Comparison of ENCODE assay signal across 8 mouse cellular contexts in the genomic region with DNA sequence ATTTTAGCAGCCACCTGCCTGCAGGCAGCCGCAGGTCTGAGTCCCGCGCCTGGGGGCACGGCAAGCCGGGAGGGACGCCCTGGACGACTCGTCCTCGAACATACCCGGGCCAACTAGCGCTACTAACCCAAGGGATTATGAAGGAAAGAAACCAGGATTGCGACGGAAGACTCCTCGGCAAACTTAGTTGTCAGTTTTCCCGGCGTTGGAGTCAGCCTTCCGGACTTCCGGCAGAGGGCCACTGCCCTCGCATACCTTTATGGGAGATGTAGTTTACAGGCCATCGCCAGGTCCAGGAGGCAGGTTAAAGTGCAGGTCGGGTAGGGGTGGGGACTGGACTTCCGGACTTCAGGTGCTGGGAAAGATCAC. TPM values are rescaled to one million over a fixed set of nuclear protein-coding genes. Genes with fewer than 3 reads are reported as not detected.
DNase-seq lines count a peak whose midpoint lies in the region; ATAC-seq lines count a peak whose summit lies in the region.

A gene (minus strand): TSS at position 282 of the 369 bp plus-strand sequence.

- H3K27me3 ChIP-seq in forebrain, embryonic 14.5 days (replicated peaks; ENCODE audit: control insufficient read depth, insufficient read depth, low read length) = no peaks in the 10 kb centered on the region
- no peaks in the 10 kb centered on the region for H3K27me3 ChIP-seq in liver, embryonic 15.5 days
- H3K27me3 ChIP-seq in neural tube, embryonic 12.5 days (replicated peaks) = no peaks in the 10 kb centered on the region

- H3K4me3 ChIP-seq in forebrain, embryonic 14.5 days (ENCODE audit: low read depth, low read length) = peak within 1 kb of the TSS; percentile 69
- H3K4me3 ChIP-seq in liver, embryonic 15.5 days (replicated peaks) = peak within 1 kb of the TSS; percentile 71
- peak within 1 kb of the TSS; percentile 55 for H3K4me3 ChIP-seq in neural tube, embryonic 12.5 days

- no peak within 1 kb of the TSS; the same call in 1 of the 2 replicates for H3K27ac ChIP-seq in forebrain, embryonic 14.5 days (ENCODE audit: low read depth, low read length)
- peak within 1 kb of the TSS; percentile 64 for H3K27ac ChIP-seq in liver, embryonic 15.5 days (replicated peaks)
- no peak within 1 kb of the TSS for H3K27ac ChIP-seq in neural tube, embryonic 12.5 days

- 0% methylated on average over 22 of the region's 22 CpGs for WGBS in forebrain, embryonic 14.5 days
- under 1% methylated on average over 22 of the region's 22 CpGs for WGBS in large intestine, adult 2 months
- WGBS in liver, embryonic 15.5 days (ENCODE audit: insufficient replicate concordance) = under 1% methylated on average over 22 of the region's 22 CpGs
- WGBS in neural tube, embryonic 12.5 days = under 1% methylated on average over 22 of the region's 22 CpGs

- peak within 1 kb of the TSS; percentile 65 for H3K9ac ChIP-seq in forebrain, embryonic 14.5 days (ENCODE audit: low read length)
- H3K9ac ChIP-seq in liver, embryonic 15.5 days = peak within 1 kb of the TSS; percentile 62
- peak within 1 kb of the TSS; percentile 51 for H3K9ac ChIP-seq in neural tube, embryonic 12.5 days

- ATAC-seq in forebrain, embryonic 14.5 days = peak; percentile 86
- peak; percentile 81 for ATAC-seq in liver, embryonic 15.5 days (ENCODE audit: insufficient read depth)
- peak; percentile 90 for ATAC-seq in neural tube, embryonic 12.5 days (ENCODE audit: low FRiP score, low read depth)

- H3K36me3 ChIP-seq in forebrain, embryonic 14.5 days (ENCODE audit: control insufficient read depth, insufficient read depth, low read length) = no peaks in the 10 kb centered on the region
- peaks cover 8% of the 10 kb centered on the region for H3K36me3 ChIP-seq in liver, embryonic 15.5 days (replicated peaks)
- H3K36me3 ChIP-seq in neural tube, embryonic 12.5 days = no peaks in the 10 kb centered on the region

- H3K4me1 ChIP-seq in forebrain, embryonic 14.5 days (ENCODE audit: control insufficient read depth, insufficient read depth, low read length) = no peaks in the 10 kb centered on the region
- H3K4me1 ChIP-seq in liver, embryonic 15.5 days (replicated peaks) = peaks cover 8% of the 10 kb centered on the region
- no peaks in the 10 kb centered on the region for H3K4me1 ChIP-seq in neural tube, embryonic 12.5 days

- intact Hi-C loops in heart, postnatal 10 days (cut with DNase I) = no loop called here

- peak within 1 kb of the TSS; percentile 75 for H3K4me2 ChIP-seq in forebrain, embryonic 14.5 days (ENCODE audit: low read length)
- peak within 1 kb of the TSS; percentile 75 for H3K4me2 ChIP-seq in liver, embryonic 15.5 days
- H3K4me2 ChIP-seq in neural tube, embryonic 12.5 days (replicated peaks) = peak within 1 kb of the TSS; percentile 80

- peak; percentile 11 to 28 for DNase-seq in CD8-positive naive resting alpha-beta T cell, adult 2 months (ENCODE audit: low read depth in 2 of 2, low spot score in 2 of 2)
- DNase-seq in cerebellum, adult 11-12 months = peak; percentile 62
- peak; percentile 68 for DNase-seq in forebrain, embryonic 14.5 days (ENCODE audit: low spot score)
- DNase-seq in heart, postnatal 10 days = peak; percentile 67 to 80
- DNase-seq in large intestine, adult 2 months (ENCODE audit: low read depth, low spot score) = peak; percentile 61
- peak; percentile 73 for DNase-seq in testis, postnatal 10 days (ENCODE audit: low spot score)

- H3K9me3 ChIP-seq in forebrain, embryonic 14.5 days (replicated peaks; ENCODE audit: control insufficient read depth, low read length) = no peaks in the 10 kb centered on the region
- no peaks in the 10 kb centered on the region for H3K9me3 ChIP-seq in liver, embryonic 15.5 days (replicated peaks)
- H3K9me3 ChIP-seq in neural tube, embryonic 12.5 days = no peaks in the 10 kb centered on the region

RNA-seq across cellular contexts. Expression of the gene that starts here (rescaled TPM):
- 2.1 and 2.2 TPM in 2 replicates for polyA plus RNA-seq in forebrain, embryonic 14.5 days (2014; fragmentation: Nextera tagmentation; extraction: Ambion mirVana)
- 1 to 10 TPM; 8.5 to 8.6 TPM for total RNA-seq in heart, postnatal 10 days (2021)
- 1.8 and 3.6 TPM in 2 replicates for polyA plus RNA-seq in large intestine, adult 2 months (2012; rRNA removed)
- polyA plus RNA-seq in liver, embryonic 15.5 days (2015; fragmentation: Nextera tagmentation; extraction: Ambion mirVana) = 3.5 and 4.3 TPM in 2 replicates
- polyA plus RNA-seq in neural tube, embryonic 12.5 days (2016; fragmentation: Nextera tagmentation; extraction: Ambion mirVana) = 5.3 and 7.9 TPM in 2 replicates

Comparison
In these comparisons a context has a peak if more than half of its experiments do, and no peak if none do; other contexts are left out.
1. DNase-seq: peak in every context shown above with its lines; median percentile 74 in heart, postnatal 10 days; 73 in testis, postnatal 10 days; 68 in forebrain, embryonic 14.5 days; 62 in cerebellum, adult 11-12 months; 61 in large intestine, adult 2 months; 20 in CD8-positive naive resting alpha-beta T cell, adult 2 months.